ENCODE assay signal across 15 mouse cellular contexts in genomic region chr1:20893059-20893458, GRCm38 (mm10). TPM values are rescaled to one million over a fixed set of nuclear protein-coding genes. Genes with fewer than 3 reads are reported as not detected.
DNase-seq lines count a peak whose midpoint lies in the region; ATAC-seq and TF ChIP-seq lines count a peak whose summit lies in the region.
"Had no signal": no experiment of that assay in that cellular context is flagged by ENCODE, and none has a peak within 500 bp of the region (broad histone marks: within the 10 kb centered on the region; RNA-seq: fewer than 3 reads in every experiment).

No protein-coding gene starts in this region.

- no peak for DNase-seq in forebrain, embryonic 14.5 days (ENCODE audit: low spot score)
- DNase-seq in forebrain, embryonic 11.5 days (ENCODE audit: low spot score), result no peak
- peak; percentile 67 for DNase-seq in brain, adult 2 months (ENCODE audit: low read depth, low spot score)
- peak; percentile 46 to 51 for DNase-seq in cerebellum, postnatal 36 days
- DNase-seq in kidney, postnatal 25 days, result no peak
- no peak for DNase-seq in thymus, adult 2 months
- DNase-seq: heart, postnatal 36 days; kidney, adult 11 months; kidney, postnatal 10 days; lung, embryonic 14.5 days; right cerebral cortex, postnatal 25 days had no signal

- no peaks in the 10 kb centered on the region for H3K27me3 ChIP-seq in forebrain, embryonic 14.5 days (replicated peaks; ENCODE audit: control insufficient read depth, insufficient read depth, low read length)
- H3K27me3 ChIP-seq in forebrain, embryonic 11.5 days (ENCODE audit: control insufficient read depth, insufficient read depth, low read length), result no peaks in the 10 kb centered on the region
- H3K27me3 ChIP-seq in midbrain, embryonic 16.5 days (ENCODE audit: control insufficient read depth, insufficient read depth, low read depth, low read length), result no peaks in the 10 kb centered on the region
- H3K27me3 ChIP-seq in thymus, adult 2 months (ENCODE audit: control insufficient read depth, insufficient read depth, low read length), result no peaks in the 10 kb centered on the region
- H3K27me3 ChIP-seq: heart, embryonic 12.5 days had no signal

- H3K4me1 ChIP-seq in forebrain, embryonic 14.5 days (ENCODE audit: control insufficient read depth, insufficient read depth, low read length), result peaks cover 2% of the 10 kb centered on the region; the same call in 1 of the 2 replicates
- H3K4me1 ChIP-seq in forebrain, embryonic 11.5 days (replicated peaks; ENCODE audit: control insufficient read depth, insufficient read depth, low read length), result peaks cover 2% of the 10 kb centered on the region; the same call in 1 of the 2 replicates
- peaks cover 9% of the 10 kb centered on the region; the same call in 1 of the 2 replicates for H3K4me1 ChIP-seq in midbrain, embryonic 16.5 days (ENCODE audit: control insufficient read depth, insufficient read depth, low read length)
- peaks cover 9% of the 10 kb centered on the region for H3K4me1 ChIP-seq in thymus, adult 2 months (replicated peaks; ENCODE audit: control insufficient read depth, insufficient read depth, low read length)

- H3K36me3 ChIP-seq in forebrain, embryonic 14.5 days (ENCODE audit: control insufficient read depth, insufficient read depth, low read length), result no peaks in the 10 kb centered on the region
- no peaks in the 10 kb centered on the region for H3K36me3 ChIP-seq in forebrain, embryonic 11.5 days (ENCODE audit: control insufficient read depth, insufficient read depth, low read length)
- H3K36me3 ChIP-seq in midbrain, embryonic 16.5 days (ENCODE audit: control insufficient read depth, insufficient read depth, low read length), result no peaks in the 10 kb centered on the region
- H3K36me3 ChIP-seq in thymus, adult 2 months (ENCODE audit: control insufficient read depth, insufficient read depth, low read length), result no peaks in the 10 kb centered on the region
- H3K36me3 ChIP-seq: G1E; heart, embryonic 12.5 days had no signal

- WGBS in forebrain, embryonic 14.5 days, result 76% methylated on average over 5 of the region's 5 CpGs
- 87% methylated on average over 5 of the region's 5 CpGs for whole genome bisulfite sequencing in forebrain, embryonic 11.5 days
- 77% methylated on average over 5 of the region's 5 CpGs for WGBS in midbrain, embryonic 16.5 days
- 98% methylated on average over 5 of the region's 5 CpGs for whole genome bisulfite sequencing in thymus, adult 2 months

- peak overlapping the region; percentile 70; the same call in 1 of the 2 replicates for H3K4me3 ChIP-seq in forebrain, embryonic 14.5 days (ENCODE audit: low read depth, low read length)
- no peak overlapping the region for H3K4me3 ChIP-seq in forebrain, embryonic 11.5 days (ENCODE audit: low read depth, low read length)
- H3K4me3 ChIP-seq in midbrain, embryonic 16.5 days (ENCODE audit: low read depth, low read length), result peak overlapping the region; percentile 20; the same call in 1 of the 2 replicates
- no peak overlapping the region for H3K4me3 ChIP-seq in thymus, adult 2 months (ENCODE audit: control insufficient read depth, insufficient read depth, low read length)
- H3K4me3 ChIP-seq: heart, embryonic 12.5 days; myocyte had no signal

- peak overlapping the region; percentile 73 for H3K4me2 ChIP-seq in forebrain, embryonic 14.5 days (ENCODE audit: low read length)
- no peak overlapping the region for H3K4me2 ChIP-seq in forebrain, embryonic 11.5 days (ENCODE audit: low read depth, low read length, severe bottlenecking)
- peak overlapping the region; percentile 63 for H3K4me2 ChIP-seq in midbrain, embryonic 16.5 days (ENCODE audit: low read length)
- H3K4me2 ChIP-seq: heart, embryonic 12.5 days; lung, embryonic 14.5 days had no signal

- H3K27ac ChIP-seq in forebrain, embryonic 14.5 days (ENCODE audit: low read depth, low read length), result no peak overlapping the region
- H3K27ac ChIP-seq in forebrain, embryonic 11.5 days (ENCODE audit: low read depth, low read length), result no peak overlapping the region
- H3K27ac ChIP-seq in midbrain, embryonic 16.5 days (ENCODE audit: low read length), result no peak overlapping the region
- no peak overlapping the region for H3K27ac ChIP-seq in thymus, adult 2 months (ENCODE audit: control insufficient read depth, insufficient read depth, low read length)

- no peaks in the 10 kb centered on the region for H3K9me3 ChIP-seq in forebrain, embryonic 14.5 days (replicated peaks; ENCODE audit: control insufficient read depth, low read length)
- H3K9me3 ChIP-seq in forebrain, embryonic 11.5 days (ENCODE audit: control insufficient read depth, low read length), result no peaks in the 10 kb centered on the region
- H3K9me3 ChIP-seq in midbrain, embryonic 16.5 days (replicated peaks; ENCODE audit: control insufficient read depth, low read length, poor library complexity, severe bottlenecking), result no peaks in the 10 kb centered on the region
- H3K9me3 ChIP-seq: G1E; heart, embryonic 12.5 days had no signal

- TF ChIP-seq CTCF in thymus, adult 2 months (IDR thresholded peaks at IDR 0.05; ENCODE audit: borderline replicate concordance, control insufficient read depth, extremely low read depth, insufficient read depth, low read length, poor library complexity), result no peak

- ATAC-seq in forebrain, embryonic 14.5 days, result no peak
- ATAC-seq in forebrain, embryonic 11.5 days (replicated peaks; ENCODE audit: low FRiP score), result no peak
- no peak for ATAC-seq in midbrain, embryonic 16.5 days

- no peak for TF ChIP-seq POLR2A in thymus, adult 2 months (IDR thresholded peaks at IDR 0.05; ENCODE audit: control insufficient read depth, extremely low read depth, insufficient read depth, low read length, poor library complexity)

- no peak overlapping the region for H3K9ac ChIP-seq in forebrain, embryonic 14.5 days (ENCODE audit: low read length)
- H3K9ac ChIP-seq in forebrain, embryonic 11.5 days (ENCODE audit: low read length), result no peak overlapping the region
- no peak overlapping the region; the same call in 1 of the 2 replicates for H3K9ac ChIP-seq in midbrain, embryonic 16.5 days (ENCODE audit: low read depth, low read length)
- H3K9ac ChIP-seq: heart, embryonic 12.5 days; lung, embryonic 14.5 days had no signal

RNA-seq across cellular contexts. Expression of gene Paqr8, which starts 2.7 kb away (rescaled TPM):
- 18.7 and 23.0 TPM in 2 replicates for polyA plus RNA-seq in forebrain, embryonic 14.5 days (2014; fragmentation: Nextera tagmentation; extraction: Ambion mirVana)
- polyA plus RNA-seq in forebrain, embryonic 11.5 days (2014; fragmentation: Nextera tagmentation; extraction: Ambion mirVana), result 7.3 and 9.3 TPM in 2 replicates
- 33.7 and 34.1 TPM in 2 replicates for polyA plus RNA-seq in midbrain, embryonic 16.5 days (2015; fragmentation: Nextera tagmentation; extraction: Ambion mirVana)
- polyA plus RNA-seq in thymus, adult 2 months (2012; rRNA removed), result 9.6 and 10.6 TPM in 2 replicates

RNA-seq across cellular contexts. Expression of gene Efhc1, which starts 58.4 kb away (rescaled TPM):
- 2.6 and 2.7 TPM in 2 replicates for polyA plus RNA-seq in forebrain, embryonic 14.5 days (2014; fragmentation: Nextera tagmentation; extraction: Ambion mirVana)
- 2.1 and 2.9 TPM in 2 replicates for polyA plus RNA-seq in forebrain, embryonic 11.5 days (2014; fragmentation: Nextera tagmentation; extraction: Ambion mirVana)
- 2.0 and 2.5 TPM in 2 replicates for polyA plus RNA-seq in midbrain, embryonic 16.5 days (2015; fragmentation: Nextera tagmentation; extraction: Ambion mirVana)
- 0.55 and 2.6 TPM in 2 replicates for polyA plus RNA-seq in thymus, adult 2 months (2012; rRNA removed)
- polyA plus RNA-seq: G1E had no signal

Comparison
In these comparisons a context has a peak if more than half of its experiments do, and no peak if none do; other contexts are left out.
1. H3K4me3 ChIP-seq: peak in forebrain, embryonic 14.5 days (single experiment) and midbrain, embryonic 16.5 days (single experiment); none in forebrain, embryonic 11.5 days (single experiment) and thymus, adult 2 months (single experiment).
2. DNase-seq: peak in brain, adult 2 months (single experiment) and cerebellum, postnatal 36 days (2 of 2); none in forebrain, embryonic 14.5 days (single experiment), forebrain, embryonic 11.5 days (single experiment), kidney, postnatal 25 days (0 of 2) and thymus, adult 2 months (single experiment).